Mouse (Mus musculus) forebrain, postnatal 0 days (tissue): Measurements from ENCODE around the gene Ninj1. TPM values are rescaled to one million over a fixed set of nuclear protein-coding genes. Genes with fewer than 3 reads are reported as not detected.

Experiments used
- ATAC-seq: fragments of 200-750 bp; cut with Nextera tagmentation; 2 replicates; pipeline ENCODE4 v1.8.0; 2017; ENCODE audit warnings: mild to moderate bottlenecking, moderate library complexity
- DNase-seq: peaks from one replicate; pipeline ENCODE4 v3.0.0-alpha.2; 2015
- H3K27ac ChIP-seq: fragments of 300-500 bp; sonication (generic); 2 replicates; pipeline ENCODE4 v1.5.1; 2014; ENCODE audit warnings: low read depth, mild to moderate bottlenecking, antibody characterized with exemption, low read length, moderate library complexity, mixed read lengths
- H3K27me3 ChIP-seq: fragments of 300-500 bp; sonication (generic); 2 replicates; pipeline ENCODE4 v1.6.1; 2014; ENCODE audit warnings: mild to moderate bottlenecking, low read length, mixed read lengths; ENCODE audit not compliant: insufficient read depth
- H3K36me3 ChIP-seq: fragments of 300-500 bp; sonication (generic); 2 replicates; pipeline ENCODE4 v1.6.1; 2014; ENCODE audit warnings: mild to moderate bottlenecking, moderate library complexity; ENCODE audit not compliant: insufficient read depth
- H3K4me1 ChIP-seq: fragments of 300-500 bp; sonication (generic); 2 replicates; pipeline ENCODE4 v1.6.1; 2014; ENCODE audit warnings: antibody characterized with exemption; ENCODE audit not compliant: insufficient read depth
- H3K4me2 ChIP-seq: fragments of 300-500 bp; sonication (generic); 2 replicates; pipeline ENCODE4 v1.6.1; 2014; ENCODE audit warnings: low read depth, mild to moderate bottlenecking, moderate library complexity
- H3K4me3 ChIP-seq: fragments of 300-500 bp; sonication (generic); 2 replicates; pipeline ENCODE4 v1.5.1; 2014; ENCODE audit warnings: low read depth, low read length, mixed read lengths
- H3K9ac ChIP-seq: fragments of 300-500 bp; sonication (generic); 2 replicates; pipeline ENCODE4 v1.6.1; 2014; ENCODE audit warnings: mild to moderate bottlenecking
- H3K9me3 ChIP-seq: fragments of 300-500 bp; sonication (generic); 2 replicates; pipeline ENCODE4 v1.6.1; 2016; ENCODE audit warnings: low read length
- CTCF ChIP-seq: sonication (generic); IDR thresholded peaks from 2 replicates; pipeline ENCODE4 v1.5.1; 2016; ENCODE audit warnings: antibody characterized with exemption, control low read depth, low read depth
- WGBS: fragments of 180-500 bp; shearing (Covaris S2); extraction: QIAGEN DNeasy Blood & Tissue Kit; methylation state at CpG from one replicate; pipeline ENCODE4 v1.1.7; 2014; 5-methylcytosine and 5-hydroxymethylcytosine counted together
- polyA plus RNA-seq: library from polyadenylated mRNA; unstranded; fragments of >200 nt; fragmentation: Nextera tagmentation; extraction: Ambion mirVana; gene quantifications from 2 replicates; pipeline ENCODE4 v1.2.1, GENCODE M21; 2015
- total RNA-seq: library from RNA; depleted of rRNA; stranded (reverse); fragments of >200 nt; gene quantifications from 2 replicates; pipeline ENCODE4 v1.2.3, GENCODE M21; 2014; rRNA removed

The Ninj1 gene
- total RNA-seq (16.5 and 28.6 TPM in 2 replicates), polyA plus RNA-seq (37.0 and 43.1 TPM in 2 replicates)

DNA sequence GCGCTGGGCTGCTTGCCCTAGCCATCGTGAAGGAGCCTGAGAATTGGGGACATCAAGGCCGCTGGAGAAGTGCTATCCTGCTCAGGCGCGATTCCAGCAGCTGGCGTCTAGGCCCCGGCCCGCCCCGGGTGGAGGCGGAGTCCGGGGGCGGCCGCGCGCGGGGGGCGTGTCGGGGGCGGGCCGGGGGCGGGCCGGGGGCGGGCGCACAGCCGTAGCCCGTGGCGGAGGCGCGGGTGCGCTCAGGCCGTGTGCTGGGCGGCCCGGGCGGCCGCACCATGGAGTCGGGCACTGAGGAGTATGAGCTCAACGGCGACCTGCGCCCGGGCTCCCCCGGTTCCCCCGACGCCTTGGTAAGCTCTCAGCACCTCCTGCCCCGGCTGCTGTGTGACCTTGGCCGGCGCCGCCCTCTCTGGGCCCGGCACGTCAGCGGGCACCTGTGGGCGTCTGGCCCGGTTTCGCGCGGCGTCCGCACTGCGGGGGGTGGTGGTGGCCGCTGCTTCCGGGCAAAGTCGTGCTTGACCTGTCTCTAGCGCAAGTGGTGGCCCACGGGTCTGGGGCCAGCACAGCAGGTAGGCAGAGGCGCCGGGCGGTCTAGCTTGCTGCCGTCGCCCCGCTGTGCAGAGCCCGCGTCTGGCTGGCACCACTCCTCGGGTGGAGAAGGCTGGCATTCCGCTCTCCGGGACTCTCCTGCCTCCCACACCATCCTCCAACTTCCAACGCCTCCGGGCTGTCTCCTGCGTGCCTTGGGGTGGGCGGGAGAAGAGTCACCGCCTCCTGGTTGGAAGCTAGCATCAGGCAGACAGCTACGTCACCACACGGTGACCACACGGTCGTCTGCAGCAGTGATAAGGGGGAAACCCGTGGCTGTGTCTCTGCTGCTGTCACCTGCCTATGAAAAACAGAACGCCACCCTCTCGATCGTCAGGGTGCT, at the start of gene Ninj1:
Gene Ninj1 (plus strand): TSS at position 198 of the 931 bp plus-strand sequence.
- Histone ChIP-seq H3K9ac (peak within 1 kb of the TSS; percentile 66), H3K4me3 (peak within 1 kb of the TSS; percentile 74), H3K36me3 (no peaks in the 10 kb centered on the region), H3K27ac (peak within 1 kb of the TSS; percentile 54), H3K9me3 (no peaks in the 10 kb centered on the region), H3K27me3 (no peaks in the 10 kb centered on the region), H3K4me1 (peaks cover 6% of the 10 kb centered on the region), H3K4me2 (peak within 1 kb of the TSS; percentile 100)
- no peak for TF ChIP-seq CTCF
- DNase-seq (peak; percentile 81), ATAC-seq (peak; percentile 90)
- WGBS, result under 1% methylated on average over 75 of the region's 87 CpGs

DNA sequence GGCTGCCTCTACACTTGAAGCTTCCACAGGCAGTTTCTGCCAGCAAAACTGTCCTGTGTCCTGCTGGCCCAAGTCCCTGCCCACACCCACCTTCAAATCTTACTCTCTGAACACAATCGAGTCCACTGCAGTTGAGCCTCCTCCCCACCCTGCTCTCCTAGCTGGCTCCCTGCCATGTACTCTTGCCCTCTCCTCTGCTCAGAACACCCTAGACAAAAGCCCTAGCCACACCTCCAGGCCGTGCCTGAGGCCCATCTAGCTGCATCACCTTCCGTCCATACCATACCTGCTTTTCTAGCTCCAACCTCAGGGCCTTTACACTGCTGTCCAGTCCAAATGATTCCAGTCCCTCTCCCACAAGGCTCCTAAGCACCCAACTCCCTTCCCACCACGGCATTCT, 46.7 kb upstream of the Ninj1 start:
- no peak for ATAC-seq

DNA sequence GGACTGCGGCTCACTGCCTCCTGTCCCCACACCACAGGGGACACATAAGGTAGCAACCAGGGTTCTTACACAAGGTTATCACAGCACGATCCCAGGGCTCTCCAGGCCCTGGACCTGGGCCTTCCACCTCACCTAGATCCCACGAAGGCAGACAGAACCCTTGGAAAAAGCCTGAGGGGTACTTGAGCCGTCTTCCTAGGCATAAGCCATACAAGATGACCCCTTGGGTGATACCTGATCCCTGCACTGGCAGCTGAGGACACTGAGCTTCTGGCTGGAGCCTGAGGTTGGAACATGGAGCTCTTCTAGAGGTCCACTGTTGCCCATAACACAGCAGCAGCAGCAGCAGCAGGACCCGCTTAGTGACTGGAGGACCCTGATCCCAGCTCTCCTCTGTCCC, 44.9 kb upstream of the Ninj1 start:
- H3K4me2 ChIP-seq, result no peak overlapping the region
- H3K27me3 ChIP-seq, result no peaks in the 10 kb centered on the region
- peaks cover 23% of the 10 kb centered on the region for H3K4me1 ChIP-seq
- peaks cover 9% of the 10 kb centered on the region for H3K36me3 ChIP-seq
- WGBS, result 90% methylated on average over 5 of the region's 5 CpGs
- TF ChIP-seq CTCF, result no peak
- no peaks in the 10 kb centered on the region for H3K9me3 ChIP-seq
- no peak overlapping the region for H3K4me3 ChIP-seq
- no peak overlapping the region for H3K27ac ChIP-seq
- ATAC-seq (no peak), DNase-seq (no peak)
- no peak overlapping the region for H3K9ac ChIP-seq

More for the DNA sequence above, 46.7 kb upstream of the Ninj1 start:
- no peak for TF ChIP-seq CTCF
- Histone ChIP-seq H3K9me3 (no peaks in the 10 kb centered on the region), H3K27ac (no peak overlapping the region), H3K36me3 (peaks cover 16% of the 10 kb centered on the region), H3K27me3 (no peaks in the 10 kb centered on the region), H3K4me3 (no peak overlapping the region), H3K4me1 (peaks cover 16% of the 10 kb centered on the region), H3K9ac (no peak overlapping the region), H3K4me2 (no peak overlapping the region)
- WGBS, result 35% methylated on average over 4 of the region's 4 CpGs
- DNase-seq, result no peak

DNA sequence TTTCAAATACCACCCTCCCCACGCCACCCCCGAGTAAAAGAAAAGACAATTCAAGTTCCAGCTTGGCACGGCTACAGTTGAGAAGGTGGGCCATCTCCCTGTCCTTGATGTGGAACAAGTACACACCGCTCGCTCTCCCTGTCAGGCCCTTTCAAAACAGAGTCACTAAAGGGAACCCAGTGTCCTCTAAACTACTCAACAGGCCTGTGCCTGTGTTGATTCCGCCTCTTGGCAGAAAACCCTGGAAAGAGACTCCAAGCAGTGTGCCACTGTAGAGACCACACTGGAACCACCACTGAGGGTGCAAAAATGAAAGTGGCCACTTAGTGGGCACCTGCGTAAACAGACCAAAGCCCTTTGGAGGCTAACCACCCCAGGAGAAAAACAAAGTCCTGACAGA, 44.0 kb upstream of the Ninj1 start:
- Histone ChIP-seq H3K27me3 (no peaks in the 10 kb centered on the region), H3K4me3 (no peak overlapping the region), H3K9me3 (no peaks in the 10 kb centered on the region), H3K36me3 (peaks cover 9% of the 10 kb centered on the region), H3K9ac (no peak overlapping the region), H3K4me1 (peaks cover 23% of the 10 kb centered on the region), H3K4me2 (peak overlapping the region; percentile 94), H3K27ac (no peak overlapping the region)
- no peak for TF ChIP-seq CTCF
- WGBS, result 78% methylated on average over 7 of the region's 7 CpGs
- DNase-seq, result no peak
- no peak for ATAC-seq

DNA sequence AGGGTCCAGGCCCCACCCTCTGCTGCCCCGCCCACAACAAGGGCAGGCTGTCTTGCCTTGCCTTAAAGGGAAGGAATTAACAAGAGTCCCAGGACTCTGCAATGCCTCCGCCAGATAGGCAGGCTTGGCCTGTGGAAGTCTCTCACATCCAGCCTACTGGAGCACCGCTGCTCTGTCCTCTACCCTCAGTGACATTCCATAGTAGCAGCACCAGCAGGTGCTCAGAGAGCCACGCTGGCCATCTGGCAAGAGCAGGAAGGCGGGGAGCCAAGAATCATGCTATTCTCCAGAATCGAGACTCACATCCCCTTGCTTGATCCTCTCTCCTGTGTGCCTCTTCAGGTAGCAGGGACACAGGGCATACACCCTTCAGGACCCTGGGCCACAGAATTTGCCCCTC, 42.8 kb upstream of the Ninj1 start:
- H3K4me2 ChIP-seq, result peak overlapping the region; percentile 94
- H3K36me3 ChIP-seq, result peaks cover 4% of the 10 kb centered on the region; the same call in 1 of the 2 replicates
- TF ChIP-seq CTCF, result no peak
- H3K9ac ChIP-seq, result peak overlapping the region; percentile 31; the same call in 1 of the 2 replicates
- peaks cover 23% of the 10 kb centered on the region for H3K4me1 ChIP-seq
- DNase-seq, result no peak
- no peaks in the 10 kb centered on the region for H3K9me3 ChIP-seq
- H3K4me3 ChIP-seq, result peak overlapping the region; percentile 11; the same call in 1 of the 2 replicates
- no peak for ATAC-seq
- H3K27ac ChIP-seq, result no peak overlapping the region
- WGBS, result 22% methylated on average over 6 of the region's 6 CpGs
- no peaks in the 10 kb centered on the region for H3K27me3 ChIP-seq

DNA sequence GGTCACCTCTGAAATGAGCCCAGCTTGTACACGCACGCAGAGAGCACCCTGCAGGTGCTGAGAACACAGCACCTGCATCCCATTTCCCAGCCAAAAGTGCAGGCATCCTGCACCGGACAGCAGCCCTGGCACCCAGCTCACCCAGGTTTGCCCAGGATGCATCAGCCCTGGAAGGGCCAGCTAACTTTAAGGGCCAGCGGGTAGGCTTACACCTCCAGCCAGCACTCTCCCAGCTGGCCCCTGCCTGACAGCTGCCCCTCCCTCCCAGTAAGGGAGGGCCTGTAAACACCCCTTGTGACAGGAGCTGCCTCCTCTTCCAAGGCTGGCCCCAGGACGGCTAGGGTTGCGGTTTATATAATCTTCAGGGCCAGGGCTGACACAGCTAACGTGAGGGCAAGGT, 41.9 kb upstream of the Ninj1 start:
- peak overlapping the region; percentile 59 for H3K4me3 ChIP-seq
- H3K27me3 ChIP-seq, result no peaks in the 10 kb centered on the region
- TF ChIP-seq CTCF, result no peak
- H3K4me2 ChIP-seq, result peak overlapping the region; percentile 94
- no peak overlapping the region for H3K27ac ChIP-seq
- 30% methylated on average over 7 of the region's 7 CpGs for WGBS
- DNase-seq (no peak), ATAC-seq (no peak)
- peak overlapping the region; percentile 83 for H3K9ac ChIP-seq
- no peaks in the 10 kb centered on the region for H3K9me3 ChIP-seq
- peaks cover 4% of the 10 kb centered on the region; the same call in 1 of the 2 replicates for H3K36me3 ChIP-seq
- H3K4me1 ChIP-seq, result peaks cover 23% of the 10 kb centered on the region
